Mouse (Mus musculus): ENCODE data around the gene Ceacam14.

Gene Ceacam14

GRCm38 (mm10) chr7:17812333-17812732 lies at the start of gene Ceacam14:
Gene Ceacam14, plus strand, starts transcription at chr7:17812633.
- no peak for TF ChIP-seq GATA4 (IDR thresholded peaks at IDR 0.05; ENCODE audit: insufficient replicate concordance, low read length)
